In genomic region chr5:115124690-115125089, GRCm38 (mm10) we compare ENCODE assay signal across 13 mouse cellular contexts. TPM values are rescaled to one million over a fixed set of nuclear protein-coding genes. Genes with fewer than 3 reads are reported as not detected.
A peak's percentile ranks its signal among the peaks of the same experiment; 100 is the strongest.
DNase-seq lines count a peak whose midpoint lies in the region; ATAC-seq and TF ChIP-seq lines count a peak whose summit lies in the region.
"Had no signal": no experiment of that assay in that cellular context is flagged by ENCODE, and none has a peak within 500 bp of the region (broad histone marks: within the 10 kb centered on the region; RNA-seq: fewer than 3 reads in every experiment).

No protein-coding gene starts in this region.

- no peak for DNase-seq in lung, postnatal 0 days (ENCODE audit: low spot score)
- no peak for DNase-seq in lung, postnatal 14 days
- DNase-seq in kidney, adult 18-20 months = no peak

- H3K4me2 ChIP-seq in forebrain, embryonic 16.5 days (ENCODE audit: low read length) = no peak overlapping the region
- no peak overlapping the region for H3K4me2 ChIP-seq in forebrain, embryonic 12.5 days
- no peak overlapping the region for H3K4me2 ChIP-seq in intestine, embryonic 15.5 days (replicated peaks)
- H3K4me2 ChIP-seq in intestine, postnatal 0 days (replicated peaks; ENCODE audit: low read depth) = no peak overlapping the region
- H3K4me2 ChIP-seq in lung, postnatal 0 days (replicated peaks; ENCODE audit: low read depth, low read length) = no peak overlapping the region
- H3K4me2 ChIP-seq in stomach, embryonic 16.5 days (ENCODE audit: low read depth, low read length) = no peak overlapping the region
- H3K4me2 ChIP-seq: embryonic facial prominence, embryonic 12.5 days; lung, embryonic 14.5 days had no signal

- TF ChIP-seq EP300 in lung, postnatal 0 days (IDR thresholded peaks at IDR 0.05) = no peak

- no peaks in the 10 kb centered on the region for H3K27me3 ChIP-seq in forebrain, embryonic 16.5 days (replicated peaks; ENCODE audit: control insufficient read depth, insufficient read depth, low read length)
- H3K27me3 ChIP-seq in forebrain, embryonic 12.5 days = no peaks in the 10 kb centered on the region
- H3K27me3 ChIP-seq in intestine, embryonic 15.5 days (replicated peaks) = no peaks in the 10 kb centered on the region
- no peaks in the 10 kb centered on the region for H3K27me3 ChIP-seq in intestine, postnatal 0 days (replicated peaks; ENCODE audit: control insufficient read depth, insufficient read depth, low read length)
- H3K27me3 ChIP-seq in lung, postnatal 0 days (replicated peaks; ENCODE audit: insufficient read depth, low read length) = no peaks in the 10 kb centered on the region
- no peaks in the 10 kb centered on the region for H3K27me3 ChIP-seq in stomach, embryonic 16.5 days (ENCODE audit: control insufficient read depth, insufficient read depth, low read length)
- H3K27me3 ChIP-seq: embryonic facial prominence, embryonic 12.5 days; neural tube, embryonic 13.5 days had no signal

- H3K4me1 ChIP-seq in forebrain, embryonic 16.5 days (replicated peaks; ENCODE audit: control insufficient read depth, insufficient read depth, low read length) = peaks cover 9% of the 10 kb centered on the region
- peaks cover 9% of the 10 kb centered on the region; the same call in 1 of the 2 replicates for H3K4me1 ChIP-seq in forebrain, embryonic 12.5 days
- peaks cover 14% of the 10 kb centered on the region; the same call in 1 of the 2 replicates for H3K4me1 ChIP-seq in intestine, embryonic 15.5 days (replicated peaks)
- no peaks in the 10 kb centered on the region for H3K4me1 ChIP-seq in intestine, postnatal 0 days (replicated peaks; ENCODE audit: control insufficient read depth, insufficient read depth, low read length)
- no peaks in the 10 kb centered on the region for H3K4me1 ChIP-seq in lung, postnatal 0 days (ENCODE audit: insufficient read depth, low read depth, low read length)
- 0 out of 2 replicates have a peak, but pooled peaks cover 11% of the 10 kb centered on the region for H3K4me1 ChIP-seq in stomach, embryonic 16.5 days (ENCODE audit: control insufficient read depth, insufficient read depth, low read length)
- H3K4me1 ChIP-seq: embryonic facial prominence, embryonic 12.5 days had no signal

- H3K9ac ChIP-seq in forebrain, embryonic 16.5 days (replicated peaks; ENCODE audit: low read depth, low read length) = no peak overlapping the region
- H3K9ac ChIP-seq in forebrain, embryonic 12.5 days = no peak overlapping the region; the same call in 1 of the 2 replicates
- H3K9ac ChIP-seq in intestine, embryonic 15.5 days = no peak overlapping the region
- no peak overlapping the region for H3K9ac ChIP-seq in intestine, postnatal 0 days (ENCODE audit: low read depth, low read length)
- no peak overlapping the region for H3K9ac ChIP-seq in lung, postnatal 0 days (replicated peaks; ENCODE audit: low read depth)
- H3K9ac ChIP-seq in stomach, embryonic 16.5 days (ENCODE audit: low read length) = 0 out of 2 replicates have a peak overlapping the region, but pooled peaks have one; percentile 36
- H3K9ac ChIP-seq: embryonic facial prominence, embryonic 12.5 days; lung, embryonic 14.5 days; neural tube, embryonic 13.5 days had no signal

- H3K4me3 ChIP-seq in forebrain, embryonic 16.5 days (replicated peaks; ENCODE audit: low read length) = no peak overlapping the region
- no peak overlapping the region for H3K4me3 ChIP-seq in forebrain, embryonic 12.5 days (replicated peaks)
- no peak overlapping the region for H3K4me3 ChIP-seq in intestine, embryonic 15.5 days (replicated peaks)
- no peak overlapping the region for H3K4me3 ChIP-seq in intestine, postnatal 0 days (ENCODE audit: low read depth, low read length)
- H3K4me3 ChIP-seq in lung, postnatal 0 days (ENCODE audit: low read depth, low read length) = no peak overlapping the region
- no peak overlapping the region for H3K4me3 ChIP-seq in stomach, embryonic 16.5 days (replicated peaks; ENCODE audit: low read length)
- H3K4me3 ChIP-seq: embryonic facial prominence, embryonic 12.5 days; neural tube, embryonic 13.5 days had no signal

- WGBS in forebrain, embryonic 16.5 days = 96% methylated on average over 6 of the region's 6 CpGs
- 93% methylated on average over 6 of the region's 6 CpGs for WGBS in forebrain, embryonic 12.5 days
- 92% methylated on average over 6 of the region's 6 CpGs for WGBS in intestine, embryonic 15.5 days
- 96% methylated on average over 6 of the region's 6 CpGs for WGBS in intestine, postnatal 0 days
- WGBS in lung, postnatal 0 days = 92% methylated on average over 6 of the region's 6 CpGs
- 89% methylated on average over 6 of the region's 6 CpGs for WGBS in stomach, embryonic 16.5 days

- no peak for TF ChIP-seq CTCF in intestine, postnatal 0 days (IDR thresholded peaks at IDR 0.05; ENCODE audit: low read depth)
- TF ChIP-seq CTCF in lung, postnatal 0 days (IDR thresholded peaks at IDR 0.05) = no peak

- H3K9me3 ChIP-seq in forebrain, embryonic 16.5 days (ENCODE audit: control insufficient read depth, low read length) = no peaks in the 10 kb centered on the region
- no peaks in the 10 kb centered on the region for H3K9me3 ChIP-seq in forebrain, embryonic 12.5 days
- no peaks in the 10 kb centered on the region for H3K9me3 ChIP-seq in intestine, embryonic 15.5 days
- no peaks in the 10 kb centered on the region for H3K9me3 ChIP-seq in intestine, postnatal 0 days (ENCODE audit: control insufficient read depth)
- H3K9me3 ChIP-seq in lung, postnatal 0 days (ENCODE audit: low read length) = no peaks in the 10 kb centered on the region
- H3K9me3 ChIP-seq in stomach, embryonic 16.5 days (replicated peaks; ENCODE audit: control insufficient read depth, low read length) = no peaks in the 10 kb centered on the region
- H3K9me3 ChIP-seq: embryonic facial prominence, embryonic 12.5 days; neural tube, embryonic 13.5 days had no signal

- 0 out of 2 replicates have a peak, but pooled peaks have one; percentile 22 for ATAC-seq in forebrain, embryonic 16.5 days
- ATAC-seq in forebrain, embryonic 12.5 days (ENCODE audit: low FRiP score) = no peak
- peak; percentile 21 for ATAC-seq in intestine, embryonic 15.5 days
- ATAC-seq in intestine, postnatal 0 days = no peak
- peak; percentile 3; the same call in 1 of the 2 replicates for ATAC-seq in lung, postnatal 0 days
- peak; percentile 12; the same call in 1 of the 2 replicates for ATAC-seq in stomach, embryonic 16.5 days (ENCODE audit: insufficient read depth, low FRiP score)

- H3K36me3 ChIP-seq in forebrain, embryonic 16.5 days (ENCODE audit: control insufficient read depth, insufficient read depth) = peaks cover 9% of the 10 kb centered on the region; the same call in 1 of the 2 replicates
- peaks cover 66% of the 10 kb centered on the region for H3K36me3 ChIP-seq in forebrain, embryonic 12.5 days (replicated peaks)
- peaks cover 18% of the 10 kb centered on the region for H3K36me3 ChIP-seq in intestine, embryonic 15.5 days
- peaks cover 54% of the 10 kb centered on the region for H3K36me3 ChIP-seq in intestine, postnatal 0 days (ENCODE audit: control insufficient read depth, insufficient read depth)
- H3K36me3 ChIP-seq in lung, postnatal 0 days (ENCODE audit: insufficient read depth, low read length) = 0 out of 2 replicates have a peak, but pooled peaks cover 6% of the 10 kb centered on the region
- H3K36me3 ChIP-seq in stomach, embryonic 16.5 days (ENCODE audit: control insufficient read depth, insufficient read depth, low read length) = peaks cover 3% of the 10 kb centered on the region; the same call in 1 of the 2 replicates

- no peak overlapping the region for H3K27ac ChIP-seq in forebrain, embryonic 16.5 days (ENCODE audit: low read length)
- no peak overlapping the region for H3K27ac ChIP-seq in forebrain, embryonic 12.5 days
- H3K27ac ChIP-seq in intestine, embryonic 15.5 days = no peak overlapping the region
- no peak overlapping the region for H3K27ac ChIP-seq in intestine, postnatal 0 days (ENCODE audit: low read depth, low read length)
- H3K27ac ChIP-seq in lung, postnatal 0 days (ENCODE audit: low read length) = no peak overlapping the region
- H3K27ac ChIP-seq in stomach, embryonic 16.5 days (ENCODE audit: low read length) = no peak overlapping the region
- H3K27ac ChIP-seq: embryonic facial prominence, embryonic 12.5 days had no signal

RNA-seq across cellular contexts. Expression of gene Acads, which starts 5.5 kb away (rescaled TPM):
- polyA plus RNA-seq in forebrain, embryonic 16.5 days (2015; fragmentation: Nextera tagmentation; extraction: Ambion mirVana) = 18.0 and 19.8 TPM in 2 replicates
- 32.7 and 33.0 TPM in 2 replicates for polyA plus RNA-seq in forebrain, embryonic 12.5 days (2016; fragmentation: Nextera tagmentation; extraction: Ambion mirVana)
- 119 and 122 TPM in 2 replicates for polyA plus RNA-seq in intestine, embryonic 15.5 days (2015; fragmentation: Nextera tagmentation; extraction: Ambion mirVana)
- polyA plus RNA-seq in intestine, postnatal 0 days (2015; fragmentation: Nextera tagmentation; extraction: Ambion mirVana) = 100 and 113 TPM in 2 replicates
- 43.6 and 43.9 TPM in 2 replicates for polyA plus RNA-seq in lung, postnatal 0 days (2015; fragmentation: Nextera tagmentation; extraction: Ambion mirVana)
- polyA plus RNA-seq in stomach, embryonic 16.5 days (2015; fragmentation: Nextera tagmentation; extraction: Ambion mirVana) = 50.8 and 53.3 TPM in 2 replicates

RNA-seq across cellular contexts. Expression of gene Unc119b, which starts 10.1 kb away (rescaled TPM):
- 35.3 and 39.8 TPM in 2 replicates for polyA plus RNA-seq in forebrain, embryonic 16.5 days (2015; fragmentation: Nextera tagmentation; extraction: Ambion mirVana)
- 68.6 and 69.8 TPM in 2 replicates for polyA plus RNA-seq in forebrain, embryonic 12.5 days (2016; fragmentation: Nextera tagmentation; extraction: Ambion mirVana)
- polyA plus RNA-seq in intestine, embryonic 15.5 days (2015; fragmentation: Nextera tagmentation; extraction: Ambion mirVana) = 25.7 and 26.6 TPM in 2 replicates
- polyA plus RNA-seq in intestine, postnatal 0 days (2015; fragmentation: Nextera tagmentation; extraction: Ambion mirVana) = 10.1 and 12.2 TPM in 2 replicates
- polyA plus RNA-seq in lung, postnatal 0 days (2015; fragmentation: Nextera tagmentation; extraction: Ambion mirVana) = 21.8 and 24.8 TPM in 2 replicates
- 22.2 and 25.4 TPM in 2 replicates for polyA plus RNA-seq in stomach, embryonic 16.5 days (2015; fragmentation: Nextera tagmentation; extraction: Ambion mirVana)

RNA-seq across cellular contexts. Expression of gene Gm10401, which starts 26.6 kb away (rescaled TPM):
- polyA plus RNA-seq in forebrain, embryonic 16.5 days (2015; fragmentation: Nextera tagmentation; extraction: Ambion mirVana) = 34.9 and 38.1 TPM in 2 replicates
- 26.1 and 29.4 TPM in 2 replicates for polyA plus RNA-seq in forebrain, embryonic 12.5 days (2016; fragmentation: Nextera tagmentation; extraction: Ambion mirVana)
- polyA plus RNA-seq in intestine, embryonic 15.5 days (2015; fragmentation: Nextera tagmentation; extraction: Ambion mirVana) = 24.9 and 30.2 TPM in 2 replicates
- polyA plus RNA-seq in intestine, postnatal 0 days (2015; fragmentation: Nextera tagmentation; extraction: Ambion mirVana) = 13.8 and 17.0 TPM in 2 replicates
- 32.4 and 32.5 TPM in 2 replicates for polyA plus RNA-seq in lung, postnatal 0 days (2015; fragmentation: Nextera tagmentation; extraction: Ambion mirVana)
- polyA plus RNA-seq in stomach, embryonic 16.5 days (2015; fragmentation: Nextera tagmentation; extraction: Ambion mirVana) = 20.2 and 27.8 TPM in 2 replicates
- polyA plus RNA-seq: cortical plate, adult 2 months; small intestine, adult 2 months had no signal

RNA-seq across cellular contexts. Expression of gene Mlec, which starts 33.3 kb away (rescaled TPM):
- 19.3 and 21.1 TPM in 2 replicates for polyA plus RNA-seq in forebrain, embryonic 16.5 days (2015; fragmentation: Nextera tagmentation; extraction: Ambion mirVana)
- 50.3 and 50.8 TPM in 2 replicates for polyA plus RNA-seq in forebrain, embryonic 12.5 days (2016; fragmentation: Nextera tagmentation; extraction: Ambion mirVana)
- 89.9 and 113 TPM in 2 replicates for polyA plus RNA-seq in intestine, embryonic 15.5 days (2015; fragmentation: Nextera tagmentation; extraction: Ambion mirVana)
- polyA plus RNA-seq in intestine, postnatal 0 days (2015; fragmentation: Nextera tagmentation; extraction: Ambion mirVana) = 56.7 and 59.7 TPM in 2 replicates
- polyA plus RNA-seq in lung, postnatal 0 days (2015; fragmentation: Nextera tagmentation; extraction: Ambion mirVana) = 15.0 and 17.5 TPM in 2 replicates
- polyA plus RNA-seq in stomach, embryonic 16.5 days (2015; fragmentation: Nextera tagmentation; extraction: Ambion mirVana) = 66.2 and 68.8 TPM in 2 replicates

Comparison
In these comparisons a context has a peak if more than half of its experiments do, and no peak if none do; other contexts are left out.
1. ATAC-seq: peak in forebrain, embryonic 16.5 days (single experiment), intestine, embryonic 15.5 days (single experiment), lung, postnatal 0 days (single experiment) and stomach, embryonic 16.5 days (single experiment); none in forebrain, embryonic 12.5 days (single experiment) and intestine, postnatal 0 days (single experiment).